Mouse (Mus musculus): ENCODE measurements around the gene Dip2b. TPM values are rescaled to one million over a fixed set of nuclear protein-coding genes. Genes with fewer than 3 reads are reported as not detected.

Gene Dip2b
- polyA plus RNA-seq, 1 experiment from 2014 or later: 5.6 TPM

GRCm38 (mm10) chr15:100129151-100129790 is 90.8 kb downstream of the Dip2b start:
- Histone ChIP-seq H3K27me3 (replicated peaks; ENCODE audit: control insufficient read depth, insufficient read depth, low read length) (no peaks in the 10 kb centered on the region), H3K4me3 (ENCODE audit: low read length) (no peak overlapping the region), H3K4me2 (ENCODE audit: low read depth, low read length) (no peak overlapping the region), H3K9me3 (ENCODE audit: control insufficient read depth, low read length) (no peaks in the 10 kb centered on the region), H3K36me3 (ENCODE audit: control insufficient read depth, insufficient read depth, low read length) (no peaks in the 10 kb centered on the region), H3K27ac (ENCODE audit: low read length) (no peak overlapping the region), H3K9ac (ENCODE audit: low read depth, low read length) (no peak overlapping the region), H3K4me1 (ENCODE audit: control insufficient read depth, insufficient read depth, low read length) (no peaks in the 10 kb centered on the region; the same call in 1 of the 2 replicates)
- WGBS: 76% methylated on average over 7 of the region's 7 CpGs
- ATAC-seq: no peak

- Histone ChIP-seq H3K4me1 (ENCODE audit: control insufficient read depth, insufficient read depth, low read length) (peaks cover 1% of the 10 kb centered on the region), H3K4me3 (ENCODE audit: low read length) (no peak overlapping the region)
Measured at GRCm38 (mm10) chr15:100139665-100140064, 101.2 kb downstream of the Dip2b start.

DNA sequence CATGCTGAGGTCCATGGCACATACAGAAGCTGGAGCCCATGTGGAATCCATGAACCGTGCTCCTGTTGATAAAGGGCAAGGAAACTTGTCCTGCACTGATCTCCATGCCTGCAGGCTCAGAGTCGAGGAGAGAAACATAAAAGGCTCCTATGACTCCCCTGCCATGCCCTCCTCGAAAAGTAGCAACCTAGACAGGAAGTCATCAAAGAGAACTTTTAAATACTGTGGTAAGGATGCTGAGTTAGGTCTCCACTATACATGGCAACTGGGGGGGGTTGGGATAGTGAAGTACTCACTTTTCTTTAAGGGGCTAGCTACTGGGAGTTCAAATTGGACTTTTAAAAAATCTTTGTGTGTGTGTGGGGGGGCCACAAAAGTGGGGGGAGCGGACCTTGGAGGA is 102.0 kb downstream of the Dip2b start:
- no peaks in the 10 kb centered on the region for H3K36me3 ChIP-seq (ENCODE audit: control insufficient read depth, insufficient read depth, low read length)
- no peak overlapping the region for H3K4me2 ChIP-seq (ENCODE audit: low read depth, low read length)
- no peak for ATAC-seq
- no peaks in the 10 kb centered on the region for H3K27me3 ChIP-seq (replicated peaks; ENCODE audit: control insufficient read depth, insufficient read depth, low read length)
- no peak overlapping the region for H3K4me3 ChIP-seq (ENCODE audit: low read length)
- H3K9ac ChIP-seq (ENCODE audit: low read depth, low read length): no peak overlapping the region
- H3K27ac ChIP-seq (ENCODE audit: low read length): no peak overlapping the region
- H3K9me3 ChIP-seq (ENCODE audit: control insufficient read depth, low read length): no peaks in the 10 kb centered on the region
- WGBS: 69% methylated on average over 4 of the region's 4 CpGs
- peaks cover 6% of the 10 kb centered on the region for H3K4me1 ChIP-seq (ENCODE audit: control insufficient read depth, insufficient read depth, low read length)

More at GRCm38 (mm10) chr15:100139665-100140064, 101.2 kb downstream of the Dip2b start:
- H3K4me2 ChIP-seq (ENCODE audit: low read depth, low read length): no peak overlapping the region
- H3K27me3 ChIP-seq (replicated peaks; ENCODE audit: control insufficient read depth, insufficient read depth, low read length): no peaks in the 10 kb centered on the region
- no peak for ATAC-seq
- H3K9ac ChIP-seq (ENCODE audit: low read depth, low read length): no peak overlapping the region
- H3K27ac ChIP-seq (ENCODE audit: low read length): no peak overlapping the region
- H3K36me3 ChIP-seq (ENCODE audit: control insufficient read depth, insufficient read depth, low read length): no peaks in the 10 kb centered on the region
- 83% methylated on average over 5 of the region's 5 CpGs for WGBS
- no peaks in the 10 kb centered on the region for H3K9me3 ChIP-seq (ENCODE audit: control insufficient read depth, low read length)

DNA sequence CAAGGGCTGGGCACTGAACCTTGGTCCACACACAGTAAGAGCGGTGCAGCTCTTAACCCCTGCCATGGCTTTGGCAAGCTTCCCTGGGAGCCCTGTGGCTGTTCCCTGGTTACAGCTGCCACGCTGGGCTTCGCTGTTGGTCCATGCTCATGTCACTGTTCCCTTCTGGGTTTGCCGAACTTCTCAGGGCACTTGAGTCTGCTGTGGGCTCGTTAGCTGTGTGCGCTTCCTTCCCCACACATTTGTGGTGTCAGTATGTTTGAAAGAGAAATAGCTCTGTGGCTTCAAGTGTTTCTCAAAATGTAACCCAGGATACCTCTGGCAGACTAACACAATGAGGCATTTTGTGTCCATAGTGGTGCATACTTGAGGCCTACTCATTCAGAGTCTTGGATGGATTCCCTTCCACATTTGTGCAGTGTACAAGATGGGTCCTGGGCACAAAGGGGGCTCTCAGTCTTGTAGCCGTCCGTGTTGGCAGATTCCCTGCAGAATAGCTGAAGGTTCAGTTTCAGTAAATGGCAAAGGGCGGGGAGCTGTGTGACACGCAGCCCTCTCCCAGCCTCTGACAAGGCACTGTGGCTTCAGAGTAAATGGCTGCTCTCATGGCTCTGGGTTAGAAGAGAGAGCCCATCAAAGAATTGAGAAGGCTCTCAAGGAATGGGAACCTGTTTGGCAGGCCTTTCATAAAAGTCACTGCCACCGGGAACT is 104.8 kb downstream of the Dip2b start:
- H3K4me3 ChIP-seq (ENCODE audit: low read length): no peak overlapping the region
- H3K36me3 ChIP-seq (ENCODE audit: control insufficient read depth, insufficient read depth, low read length): no peaks in the 10 kb centered on the region
- H3K27ac ChIP-seq (ENCODE audit: low read length): no peak overlapping the region
- no peaks in the 10 kb centered on the region for H3K27me3 ChIP-seq (replicated peaks; ENCODE audit: control insufficient read depth, insufficient read depth, low read length)
- H3K4me1 ChIP-seq (ENCODE audit: control insufficient read depth, insufficient read depth, low read length): peaks cover 12% of the 10 kb centered on the region
- H3K9me3 ChIP-seq (ENCODE audit: control insufficient read depth, low read length): no peaks in the 10 kb centered on the region
- 84% methylated on average over 11 of the region's 11 CpGs for WGBS
- ATAC-seq: no peak
- no peak overlapping the region for H3K9ac ChIP-seq (ENCODE audit: low read depth, low read length)
- H3K4me2 ChIP-seq (ENCODE audit: low read depth, low read length): no peak overlapping the region

- peaks cover 12% of the 10 kb centered on the region for H3K4me1 ChIP-seq (ENCODE audit: control insufficient read depth, insufficient read depth, low read length)
- ATAC-seq: peak; percentile 65
- H3K4me3 ChIP-seq (ENCODE audit: low read length): no peak overlapping the region
- H3K9ac ChIP-seq (ENCODE audit: low read depth, low read length): no peak overlapping the region
- H3K27me3 ChIP-seq (replicated peaks; ENCODE audit: control insufficient read depth, insufficient read depth, low read length): no peaks in the 10 kb centered on the region
- H3K9me3 ChIP-seq (ENCODE audit: control insufficient read depth, low read length): no peaks in the 10 kb centered on the region
- WGBS: 64% methylated on average over 15 of the region's 15 CpGs
- no peaks in the 10 kb centered on the region for H3K36me3 ChIP-seq (ENCODE audit: control insufficient read depth, insufficient read depth, low read length)
- H3K4me2 ChIP-seq (ENCODE audit: low read depth, low read length): no peak overlapping the region
- H3K27ac ChIP-seq (ENCODE audit: low read length): no peak overlapping the region
Measured at GRCm38 (mm10) chr15:100144854-100145824, 106.7 kb downstream of the Dip2b start.

DNA sequence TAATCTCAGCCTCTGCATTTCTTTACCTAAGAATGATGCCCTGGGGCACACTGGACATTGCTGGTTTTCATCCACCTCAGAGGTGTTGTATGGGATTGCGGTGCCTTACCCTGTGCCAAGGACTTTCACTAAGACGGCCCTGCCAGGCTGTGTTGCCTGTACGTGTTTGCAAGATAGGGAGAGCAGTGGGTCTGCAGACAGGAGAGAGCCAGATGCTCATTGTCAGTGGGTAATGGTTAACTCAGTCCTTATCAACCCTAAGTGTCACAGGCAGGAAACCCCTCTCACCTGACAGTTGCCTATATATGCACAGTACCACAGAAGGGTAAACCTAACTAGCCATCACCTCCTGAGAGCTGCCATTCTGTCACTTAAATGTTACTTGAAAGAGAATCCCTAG is 107.5 kb downstream of the Dip2b start:
- H3K9ac ChIP-seq (ENCODE audit: low read depth, low read length): no peak overlapping the region
- no peaks in the 10 kb centered on the region for H3K36me3 ChIP-seq (ENCODE audit: control insufficient read depth, insufficient read depth, low read length)
- WGBS: 52% methylated on average over 3 of the region's 3 CpGs
- no peak overlapping the region for H3K4me3 ChIP-seq (ENCODE audit: low read length)
- peaks cover 12% of the 10 kb centered on the region for H3K4me1 ChIP-seq (ENCODE audit: control insufficient read depth, insufficient read depth, low read length)
- H3K9me3 ChIP-seq (ENCODE audit: control insufficient read depth, low read length): no peaks in the 10 kb centered on the region
- ATAC-seq: peak; percentile 67
- H3K27ac ChIP-seq (ENCODE audit: low read length): no peak overlapping the region
- no peak overlapping the region for H3K4me2 ChIP-seq (ENCODE audit: low read depth, low read length)
- no peaks in the 10 kb centered on the region for H3K27me3 ChIP-seq (replicated peaks; ENCODE audit: control insufficient read depth, insufficient read depth, low read length)

DNA sequence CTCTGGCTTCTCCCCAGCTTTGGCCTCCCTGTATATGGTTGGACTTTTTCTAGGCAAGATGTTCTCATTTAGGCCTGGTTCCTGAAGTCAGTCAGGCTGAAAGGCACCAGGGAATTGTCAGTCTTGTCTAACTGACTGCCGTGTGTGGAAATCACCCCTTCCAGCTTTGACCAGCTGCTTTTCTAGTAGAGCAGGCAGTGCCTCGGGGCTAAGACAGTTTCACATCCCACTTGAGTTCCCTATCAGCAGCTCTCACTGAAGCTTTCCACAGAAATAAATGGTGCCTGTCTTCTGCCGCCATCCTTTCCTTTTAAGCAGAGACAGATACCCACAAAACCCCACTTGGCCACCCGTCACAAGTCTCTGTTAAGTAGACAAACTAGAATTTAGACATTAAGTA is 112.1 kb downstream of the Dip2b start:
- no peak for ATAC-seq
- H3K9ac ChIP-seq (ENCODE audit: low read depth, low read length): no peak overlapping the region
- H3K4me2 ChIP-seq (ENCODE audit: low read depth, low read length): no peak overlapping the region
- H3K4me1 ChIP-seq (ENCODE audit: control insufficient read depth, insufficient read depth, low read length): 0 out of 2 replicates have a peak, but pooled peaks cover 6% of the 10 kb centered on the region
- 68% methylated on average over 4 of the region's 4 CpGs for WGBS
- H3K4me3 ChIP-seq (ENCODE audit: low read length): no peak overlapping the region
- no peak overlapping the region for H3K27ac ChIP-seq (ENCODE audit: low read length)
- peaks cover 5% of the 10 kb centered on the region; the same call in 1 of the 2 replicates for H3K36me3 ChIP-seq (ENCODE audit: control insufficient read depth, insufficient read depth, low read length)
- H3K27me3 ChIP-seq (replicated peaks; ENCODE audit: control insufficient read depth, insufficient read depth, low read length): no peaks in the 10 kb centered on the region
- H3K9me3 ChIP-seq (ENCODE audit: control insufficient read depth, low read length): no peaks in the 10 kb centered on the region

DNA sequence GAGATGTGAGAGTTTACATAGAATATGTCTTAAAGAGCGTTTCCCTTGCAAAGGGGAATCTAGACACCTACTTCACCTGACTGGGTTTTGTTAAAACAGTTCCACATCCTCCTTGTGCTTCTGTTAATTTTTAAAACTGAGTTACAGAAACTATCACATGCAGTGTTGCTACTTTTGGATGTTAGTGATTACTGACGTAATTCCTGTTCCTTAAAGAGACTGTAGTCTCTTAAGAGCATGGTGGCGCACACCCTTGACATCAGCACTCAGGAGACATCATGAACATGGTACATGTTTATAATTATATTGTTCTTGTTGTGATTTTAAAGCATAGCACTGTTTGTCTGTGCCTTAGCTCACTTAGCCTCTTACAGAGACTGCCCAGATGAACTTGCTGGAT is 113.9 kb downstream of the Dip2b start:
- WGBS: 90% methylated on average over 3 of the region's 3 CpGs
- Histone ChIP-seq H3K4me1 (ENCODE audit: control insufficient read depth, insufficient read depth, low read length) (peaks cover 5% of the 10 kb centered on the region), H3K27ac (ENCODE audit: low read length) (no peak overlapping the region), H3K4me3 (ENCODE audit: low read length) (no peak overlapping the region), H3K27me3 (replicated peaks; ENCODE audit: control insufficient read depth, insufficient read depth, low read length) (no peaks in the 10 kb centered on the region), H3K4me2 (ENCODE audit: low read depth, low read length) (no peak overlapping the region), H3K36me3 (ENCODE audit: control insufficient read depth, insufficient read depth, low read length) (peaks cover 9% of the 10 kb centered on the region; the same call in 1 of the 2 replicates), H3K9ac (ENCODE audit: low read depth, low read length) (no peak overlapping the region), H3K9me3 (ENCODE audit: control insufficient read depth, low read length) (no peaks in the 10 kb centered on the region)
- ATAC-seq: no peak

DNA sequence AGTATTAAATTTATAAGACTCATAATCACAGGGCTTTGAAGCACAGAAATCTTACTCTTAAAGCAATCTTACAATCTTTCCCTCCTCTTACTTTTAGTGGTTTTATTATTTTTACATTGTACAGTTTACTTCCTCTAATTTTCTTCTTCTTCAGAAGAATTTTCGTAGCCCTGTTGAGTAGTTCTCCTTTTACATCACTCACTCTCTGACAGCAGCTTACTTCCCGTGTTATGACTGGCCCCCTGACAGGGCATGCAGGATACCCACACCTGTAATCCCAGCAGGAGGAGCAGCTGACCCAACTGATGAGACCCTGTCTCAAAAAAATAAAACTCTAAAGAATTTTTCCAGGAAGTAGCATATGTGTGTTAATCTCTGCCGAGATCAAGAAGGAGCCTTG is 114.6 kb downstream of the Dip2b start:
- ATAC-seq: no peak
- Histone ChIP-seq H3K27me3 (replicated peaks; ENCODE audit: control insufficient read depth, insufficient read depth, low read length) (no peaks in the 10 kb centered on the region), H3K9ac (ENCODE audit: low read depth, low read length) (no peak overlapping the region), H3K27ac (ENCODE audit: low read length) (no peak overlapping the region), H3K4me1 (ENCODE audit: control insufficient read depth, insufficient read depth, low read length) (peaks cover 6% of the 10 kb centered on the region), H3K4me3 (ENCODE audit: low read length) (no peak overlapping the region), H3K4me2 (ENCODE audit: low read depth, low read length) (no peak overlapping the region), H3K36me3 (ENCODE audit: control insufficient read depth, insufficient read depth, low read length) (peaks cover 9% of the 10 kb centered on the region; the same call in 1 of the 2 replicates), H3K9me3 (ENCODE audit: control insufficient read depth, low read length) (no peaks in the 10 kb centered on the region)
- 73% methylated on average over 3 of the region's 3 CpGs for WGBS
